In genomic region chr12:24623486-24624251, GRCm38 (mm10) we compare ENCODE assay signal across 16 mouse cellular contexts. TPM values are rescaled to one million over a fixed set of nuclear protein-coding genes. Genes with fewer than 3 reads are reported as not detected.
DNase-seq lines count a peak whose midpoint lies in the region; ATAC-seq lines count a peak whose summit lies in the region.
"Had no signal": no experiment of that assay in that cellular context is flagged by ENCODE, and none has a peak within 500 bp of the region (broad histone marks: within the 10 kb centered on the region; RNA-seq: fewer than 3 reads in every experiment).

No protein-coding gene starts in this region.

- H3K9me3 ChIP-seq in stomach, embryonic 16.5 days (replicated peaks; ENCODE audit: control insufficient read depth, low read length), result no peaks in the 10 kb centered on the region
- H3K9me3 ChIP-seq in forebrain, embryonic 13.5 days (replicated peaks), result no peaks in the 10 kb centered on the region
- H3K9me3 ChIP-seq: forebrain, embryonic 12.5 days; limb, embryonic 15.5 days; lung, embryonic 15.5 days had no signal

- no peaks in the 10 kb centered on the region for H3K36me3 ChIP-seq in stomach, embryonic 16.5 days (ENCODE audit: control insufficient read depth, insufficient read depth, low read length)
- H3K36me3 ChIP-seq in forebrain, embryonic 13.5 days (ENCODE audit: poor library complexity, severe bottlenecking), result no peaks in the 10 kb centered on the region
- H3K36me3 ChIP-seq: forebrain, embryonic 12.5 days; limb, embryonic 15.5 days; lung, embryonic 15.5 days had no signal

- H3K27me3 ChIP-seq in stomach, embryonic 16.5 days (ENCODE audit: control insufficient read depth, insufficient read depth, low read length), result no peaks in the 10 kb centered on the region
- H3K27me3 ChIP-seq in forebrain, embryonic 13.5 days, result no peaks in the 10 kb centered on the region
- H3K27me3 ChIP-seq: forebrain, embryonic 12.5 days; limb, embryonic 15.5 days; lung, embryonic 15.5 days had no signal

- H3K27ac ChIP-seq in stomach, embryonic 16.5 days (ENCODE audit: low read length), result no peak overlapping the region
- H3K27ac ChIP-seq in forebrain, embryonic 13.5 days, result no peak overlapping the region
- H3K27ac ChIP-seq: forebrain, embryonic 12.5 days; left cerebral cortex, adult 2 months; limb, embryonic 15.5 days; lung, embryonic 15.5 days had no signal

- no peak overlapping the region for H3K4me3 ChIP-seq in stomach, embryonic 16.5 days (replicated peaks; ENCODE audit: low read length)
- no peak overlapping the region for H3K4me3 ChIP-seq in forebrain, embryonic 13.5 days
- H3K4me3 ChIP-seq: forebrain, embryonic 12.5 days; left cerebral cortex, adult 2 months; limb, embryonic 15.5 days; lung, embryonic 15.5 days had no signal

- 0 out of 2 replicates have a peak, but pooled peaks have one; percentile 39 for ATAC-seq in stomach, embryonic 16.5 days (ENCODE audit: insufficient read depth, low FRiP score)
- no peak for ATAC-seq in forebrain, embryonic 13.5 days
- ATAC-seq: intestine, embryonic 16.5 days had no signal

- no peak overlapping the region for H3K4me2 ChIP-seq in stomach, embryonic 16.5 days (ENCODE audit: low read depth, low read length)
- H3K4me2 ChIP-seq in forebrain, embryonic 13.5 days, result no peak overlapping the region
- H3K4me2 ChIP-seq: forebrain, embryonic 12.5 days; limb, embryonic 15.5 days; lung, embryonic 15.5 days had no signal

- DNase-seq in adrenal gland, postnatal 14 days, result peak; percentile 48
- no peak for DNase-seq in adrenal gland, adult 2 months
- DNase-seq in right cerebral cortex, postnatal 4 days, result peak; percentile 15
- no peak for DNase-seq in right cerebral cortex, postnatal 10 days (ENCODE audit: low spot score in 2 of 2)
- peak; percentile 44 for DNase-seq in mesoderm, embryonic 11.5 days (ENCODE audit: low read depth, low spot score)
- DNase-seq in right cerebral cortex, postnatal 36 days (ENCODE audit: low spot score in 2 of 2), result no peak
- DNase-seq: cerebellum, adult 9-11 months; gastrocnemius, postnatal 10 days had no signal

- WGBS in stomach, embryonic 16.5 days, result 69% methylated on average over 12 of the region's 12 CpGs
- WGBS in forebrain, embryonic 13.5 days, result 78% methylated on average over 12 of the region's 12 CpGs

- no peaks in the 10 kb centered on the region for H3K4me1 ChIP-seq in stomach, embryonic 16.5 days (ENCODE audit: control insufficient read depth, insufficient read depth, low read length)
- peaks cover 4% of the 10 kb centered on the region; the same call in 1 of the 2 replicates for H3K4me1 ChIP-seq in forebrain, embryonic 13.5 days
- H3K4me1 ChIP-seq: lung, embryonic 15.5 days had no signal

- no peak overlapping the region for H3K9ac ChIP-seq in stomach, embryonic 16.5 days (ENCODE audit: low read length)
- no peak overlapping the region for H3K9ac ChIP-seq in forebrain, embryonic 13.5 days
- H3K9ac ChIP-seq: forebrain, embryonic 12.5 days; limb, embryonic 15.5 days; lung, embryonic 15.5 days had no signal

RNA-seq across cellular contexts. Expression of gene Klf11, which starts 27.4 kb away (rescaled TPM):
- total RNA-seq in adrenal gland, postnatal 14 days (2021), result 13.7 and 17.3 TPM in 2 replicates
- total RNA-seq in adrenal gland, adult 2 months (2021), result 10 to 100 TPM; 10.4 to 13.5 TPM
- 8.3 and 9.1 TPM in 2 replicates for polyA plus RNA-seq in adrenal gland, adult 2 months (2012; rRNA removed)
- 12.8 TPM in 2 replicates for polyA plus RNA-seq in stomach, embryonic 16.5 days (2015; fragmentation: Nextera tagmentation; extraction: Ambion mirVana)
- polyA plus RNA-seq in forebrain, embryonic 13.5 days (2015; fragmentation: Nextera tagmentation; extraction: Ambion mirVana), result 11.2 and 13.1 TPM in 2 replicates

RNA-seq across cellular contexts. Expression of gene Grhl1, which starts 51.6 kb away (rescaled TPM):
- 1.1 and 1.2 TPM in 2 replicates for total RNA-seq in adrenal gland, postnatal 14 days (2021)
- total RNA-seq in adrenal gland, adult 2 months (2021), result 1 to 10 TPM; 1.0 to 1.2 TPM
- polyA plus RNA-seq in adrenal gland, adult 2 months (2012; rRNA removed), result 0.17 and 0.42 TPM in 2 replicates
- polyA plus RNA-seq in stomach, embryonic 16.5 days (2015; fragmentation: Nextera tagmentation; extraction: Ambion mirVana), result 16.3 and 26.5 TPM in 2 replicates
- polyA plus RNA-seq in forebrain, embryonic 13.5 days (2015; fragmentation: Nextera tagmentation; extraction: Ambion mirVana), result 0.54 and 0.84 TPM in 2 replicates

RNA-seq across cellular contexts. Expression of gene Cys1, which starts 57.9 kb away (rescaled TPM):
- 3.5 and 3.9 TPM in 2 replicates for total RNA-seq in adrenal gland, postnatal 14 days (2021)
- 1 to 10 TPM; 2.4 to 4.5 TPM for total RNA-seq in adrenal gland, adult 2 months (2021)
- polyA plus RNA-seq in adrenal gland, adult 2 months (2012; rRNA removed), result 5.6 and 6.0 TPM in 2 replicates
- 1.8 and 1.9 TPM in 2 replicates for polyA plus RNA-seq in stomach, embryonic 16.5 days (2015; fragmentation: Nextera tagmentation; extraction: Ambion mirVana)
- 0.45 and 0.58 TPM in 2 replicates for polyA plus RNA-seq in forebrain, embryonic 13.5 days (2015; fragmentation: Nextera tagmentation; extraction: Ambion mirVana)
- total RNA-seq: monocyte, adult 5-6 weeks had no signal

Comparison
In these comparisons a context has a peak if more than half of its experiments do, and no peak if none do; other contexts are left out.
1. DNase-seq: peak in adrenal gland, postnatal 14 days (single experiment), right cerebral cortex, postnatal 4 days (single experiment) and mesoderm, embryonic 11.5 days (single experiment); none in adrenal gland, adult 2 months (single experiment), right cerebral cortex, postnatal 10 days (0 of 2) and right cerebral cortex, postnatal 36 days (0 of 2).